Mouse (Mus musculus): ENCODE measurements around the gene Rarg. TPM values are rescaled to one million over a fixed set of nuclear protein-coding genes. Genes with fewer than 3 reads are reported as not detected.

The Rarg gene
- polyA plus RNA-seq, 1 experiment from 2014 or later = 2.8 TPM

DNA sequence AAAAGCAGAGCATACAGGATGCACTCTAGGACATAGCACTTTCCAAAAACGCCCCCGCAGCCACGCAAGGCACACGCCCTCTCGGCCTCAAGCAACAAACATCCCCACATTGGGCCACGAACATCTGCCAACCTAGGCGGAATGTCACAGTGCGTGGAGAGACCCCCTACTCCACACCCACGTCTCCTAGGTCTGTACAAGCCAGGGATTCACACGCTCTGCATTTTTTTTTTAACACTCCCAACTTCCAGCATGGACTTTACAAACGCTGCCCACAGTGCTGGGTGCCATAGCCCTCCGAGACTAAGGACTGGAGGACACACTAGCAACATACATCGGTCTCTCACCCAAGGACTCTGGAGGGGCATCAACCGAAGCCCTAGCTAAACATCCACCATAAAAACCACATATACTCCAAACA lies 11.8 kb downstream of the Rarg start:
- Histone ChIP-seq H3K36me3 (replicated peaks) (no peaks in the 10 kb centered on the region), H3K4me3 (replicated peaks) (peak overlapping the region; percentile 56), H3K9me3 (replicated peaks) (no peaks in the 10 kb centered on the region), H3K4me2 (peak overlapping the region; percentile 74), H3K9ac (peak overlapping the region; percentile 33; the same call in 1 of the 2 replicates), H3K27ac (replicated peaks) (peak overlapping the region; percentile 80), H3K27me3 (peaks cover 97% of the 10 kb centered on the region), H3K4me1 (replicated peaks) (peaks cover 48% of the 10 kb centered on the region)
- WGBS (ENCODE audit: insufficient replicate concordance) = 19% methylated on average over 14 of the region's 14 CpGs
- ATAC-seq (ENCODE audit: insufficient read depth) = no peak

DNA sequence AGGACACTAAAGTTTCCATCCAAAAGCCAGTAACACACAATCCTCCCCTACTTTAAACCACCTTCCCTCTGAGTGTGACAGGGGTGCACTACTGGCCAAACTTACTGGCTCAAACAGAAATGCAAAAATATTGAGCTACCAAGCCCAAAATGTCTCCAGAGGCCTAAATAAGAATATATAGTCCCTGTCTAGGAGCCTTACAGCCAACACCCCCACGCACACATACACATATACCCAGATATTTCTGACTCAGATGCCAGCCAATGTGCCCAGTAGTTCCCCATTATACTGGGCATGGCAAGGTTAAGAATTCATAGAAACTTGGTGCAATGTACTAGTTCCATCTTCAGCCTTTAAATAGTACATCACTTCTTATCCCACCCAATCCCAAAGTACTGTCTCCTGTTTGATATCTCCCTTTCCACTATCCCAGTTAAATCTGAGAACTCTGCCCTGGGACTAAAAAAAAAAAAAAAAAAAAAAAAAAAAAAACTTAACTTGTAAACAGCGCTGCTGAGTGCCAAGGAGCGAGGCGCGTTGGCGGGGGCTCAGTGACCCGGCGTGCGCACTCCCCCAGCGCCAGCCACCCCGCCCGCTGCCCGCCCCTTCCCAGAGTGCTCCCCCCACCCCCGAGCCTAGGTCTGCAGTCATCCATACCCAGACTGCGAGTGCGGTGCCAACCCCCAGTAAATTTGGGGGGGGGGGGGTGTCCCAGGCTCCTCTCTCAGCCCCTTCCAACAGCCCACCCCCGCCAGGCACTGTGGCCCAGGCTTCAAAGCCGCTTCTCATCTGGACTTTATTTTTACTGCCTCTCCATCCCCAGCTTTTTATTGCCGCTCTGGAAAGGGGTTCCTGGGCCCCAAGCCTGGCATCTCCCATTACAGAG lies 12.8 kb downstream of the Rarg start:
- Histone ChIP-seq H3K9me3 (replicated peaks) (no peaks in the 10 kb centered on the region), H3K4me2 (peak overlapping the region; percentile 74), H3K9ac (no peak overlapping the region), H3K4me1 (replicated peaks) (peaks cover 48% of the 10 kb centered on the region), H3K4me3 (replicated peaks) (peak overlapping the region; percentile 56), H3K36me3 (replicated peaks) (no peaks in the 10 kb centered on the region), H3K27ac (replicated peaks) (0 out of 2 replicates have a peak overlapping the region, but pooled peaks have one; percentile 60), H3K27me3 (peaks cover 94% of the 10 kb centered on the region)
- no peak for ATAC-seq (ENCODE audit: insufficient read depth)
- 39% methylated on average over 19 of the region's 19 CpGs for WGBS (ENCODE audit: insufficient replicate concordance)

DNA sequence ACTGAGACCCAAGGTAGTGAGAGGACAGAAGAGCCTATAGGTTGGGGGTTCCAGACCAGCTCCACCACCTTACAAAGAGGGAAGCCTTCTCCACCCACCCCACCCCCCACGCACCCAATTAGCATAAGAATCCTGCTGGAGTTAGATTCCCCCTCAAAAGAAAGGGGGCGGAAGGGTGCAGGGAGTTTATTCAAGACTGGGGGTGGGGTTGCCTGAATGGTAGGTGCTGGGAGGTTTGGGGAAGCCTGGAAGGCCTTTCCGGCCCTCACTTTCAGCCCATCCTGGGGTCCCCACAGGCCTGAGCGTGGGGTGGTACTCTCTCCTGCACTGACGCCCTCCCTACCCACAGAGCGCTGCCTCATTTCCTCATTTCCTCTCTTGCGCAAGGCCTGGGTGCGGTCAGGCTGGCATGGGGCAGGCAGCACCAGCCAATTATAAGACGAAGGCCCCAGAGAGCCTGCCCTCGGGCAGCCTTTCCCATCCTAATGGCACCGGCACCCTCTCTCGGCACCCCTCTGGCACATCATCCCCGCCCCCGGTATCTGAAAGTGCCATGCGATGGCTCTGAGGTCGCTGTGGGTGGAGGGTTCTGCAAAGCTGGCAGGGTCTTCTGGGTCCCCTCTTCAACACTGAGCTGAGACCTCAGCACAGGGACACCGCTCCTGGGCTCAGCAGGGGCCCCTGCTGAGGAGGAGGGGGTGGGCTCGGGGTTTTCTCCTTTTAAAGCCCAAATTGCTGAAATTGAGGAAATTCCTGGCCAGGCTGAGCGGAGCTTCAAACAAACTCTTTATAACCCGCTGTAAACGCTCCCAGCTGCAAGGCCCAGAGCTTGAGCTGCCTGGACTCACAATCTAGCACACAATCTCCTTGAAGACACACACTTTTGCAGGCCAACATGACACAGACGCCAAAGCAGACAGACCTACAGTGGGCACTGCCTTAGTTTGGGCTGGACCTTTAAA lies 13.8 kb downstream of the Rarg start:
- peaks cover 94% of the 10 kb centered on the region for H3K27me3 ChIP-seq
- peak overlapping the region; percentile 21; the same call in 1 of the 2 replicates for H3K9ac ChIP-seq

DNA sequence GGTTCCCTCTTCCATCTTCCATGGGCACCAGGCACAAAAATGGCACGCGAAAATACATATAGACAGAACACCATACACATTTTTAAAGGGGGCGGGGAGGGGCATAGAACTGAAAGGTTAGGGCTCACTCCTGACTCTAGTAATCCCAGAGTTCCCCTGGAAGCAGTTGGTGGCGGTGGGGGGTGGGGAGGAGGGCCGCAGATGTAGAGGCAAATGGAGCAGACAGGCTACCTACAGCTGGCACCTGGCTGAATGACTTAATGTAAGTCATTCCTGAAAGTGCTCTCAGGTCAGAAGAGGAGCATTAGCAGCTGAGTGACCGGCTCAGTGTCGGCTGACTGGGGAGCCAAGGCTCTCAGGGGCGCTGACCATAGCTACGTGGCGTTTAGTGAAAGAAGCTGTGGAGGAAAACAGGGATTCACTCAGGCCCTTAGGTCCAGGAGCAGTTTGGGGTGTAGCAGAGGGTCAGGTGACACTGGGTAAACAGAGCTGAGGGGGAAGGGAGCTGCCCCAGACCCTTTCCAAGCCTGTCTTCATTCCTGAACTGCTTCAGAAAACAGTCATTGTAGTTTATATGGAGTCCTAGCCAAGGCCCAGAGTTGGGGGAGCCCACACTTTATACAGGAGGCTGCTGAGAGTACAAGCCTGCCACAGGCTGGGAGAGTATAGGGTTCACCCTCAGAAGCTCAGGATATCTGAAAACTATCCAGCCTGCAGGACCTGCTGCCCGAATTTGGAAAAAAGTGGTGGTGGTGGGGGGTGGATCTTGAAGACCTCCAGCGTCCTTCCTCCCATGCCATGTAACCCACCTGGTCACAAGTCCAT lies 14.7 kb downstream of the Rarg start:
- Histone ChIP-seq H3K9me3 (replicated peaks) (no peaks in the 10 kb centered on the region), H3K36me3 (replicated peaks) (no peaks in the 10 kb centered on the region), H3K4me2 (peak overlapping the region; percentile 40), H3K27ac (replicated peaks) (no peak overlapping the region; the same call in 1 of the 2 replicates), H3K4me3 (replicated peaks) (no peak overlapping the region), H3K27me3 (peaks cover 85% of the 10 kb centered on the region), H3K9ac (no peak overlapping the region), H3K4me1 (replicated peaks) (peaks cover 43% of the 10 kb centered on the region)
- ATAC-seq (ENCODE audit: insufficient read depth) = no peak
- WGBS (ENCODE audit: insufficient replicate concordance) = 51% methylated on average over 12 of the region's 12 CpGs

More for the DNA sequence above, 13.8 kb downstream of the Rarg start:
- no peak for ATAC-seq (ENCODE audit: insufficient read depth)
- no peaks in the 10 kb centered on the region for H3K36me3 ChIP-seq (replicated peaks)
- no peak overlapping the region; the same call in 1 of the 2 replicates for H3K4me3 ChIP-seq (replicated peaks)
- H3K4me1 ChIP-seq (replicated peaks) = peaks cover 46% of the 10 kb centered on the region
- H3K27ac ChIP-seq (replicated peaks) = peak overlapping the region; percentile 60
- 13% methylated on average over 22 of the region's 22 CpGs for WGBS (ENCODE audit: insufficient replicate concordance)
- no peaks in the 10 kb centered on the region for H3K9me3 ChIP-seq (replicated peaks)
- peak overlapping the region; percentile 40 for H3K4me2 ChIP-seq

DNA sequence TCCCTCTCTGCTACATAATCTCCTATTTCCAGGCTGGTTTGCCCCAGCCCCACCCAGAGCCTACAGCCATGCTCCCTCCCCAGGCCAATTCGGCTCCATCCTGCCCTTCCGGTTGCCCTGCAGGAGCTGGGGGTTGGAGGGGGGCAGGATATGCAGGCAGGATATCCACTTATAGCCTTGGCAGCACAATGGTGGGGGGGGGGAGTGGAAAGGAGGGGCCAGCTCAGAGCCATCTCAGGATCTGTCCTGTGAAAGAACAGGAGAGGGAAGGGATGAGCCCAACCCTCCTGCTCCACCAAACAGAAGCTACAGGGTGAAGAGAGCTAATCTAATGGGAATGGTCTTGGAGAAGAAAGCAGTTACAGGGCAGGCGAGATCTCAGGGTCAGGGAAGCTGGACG lies 16.7 kb downstream of the Rarg start:
- Histone ChIP-seq H3K4me1 (replicated peaks) (peaks cover 31% of the 10 kb centered on the region), H3K36me3 (replicated peaks) (no peaks in the 10 kb centered on the region), H3K27me3 (peaks cover 70% of the 10 kb centered on the region), H3K9ac (no peak overlapping the region), H3K4me2 (no peak overlapping the region), H3K9me3 (replicated peaks) (no peaks in the 10 kb centered on the region), H3K27ac (replicated peaks) (no peak overlapping the region), H3K4me3 (replicated peaks) (no peak overlapping the region)
- peak; percentile 17; the same call in 1 of the 2 replicates for ATAC-seq (ENCODE audit: insufficient read depth)
- 66% methylated on average over 4 of the region's 4 CpGs for WGBS (ENCODE audit: insufficient replicate concordance)

DNA sequence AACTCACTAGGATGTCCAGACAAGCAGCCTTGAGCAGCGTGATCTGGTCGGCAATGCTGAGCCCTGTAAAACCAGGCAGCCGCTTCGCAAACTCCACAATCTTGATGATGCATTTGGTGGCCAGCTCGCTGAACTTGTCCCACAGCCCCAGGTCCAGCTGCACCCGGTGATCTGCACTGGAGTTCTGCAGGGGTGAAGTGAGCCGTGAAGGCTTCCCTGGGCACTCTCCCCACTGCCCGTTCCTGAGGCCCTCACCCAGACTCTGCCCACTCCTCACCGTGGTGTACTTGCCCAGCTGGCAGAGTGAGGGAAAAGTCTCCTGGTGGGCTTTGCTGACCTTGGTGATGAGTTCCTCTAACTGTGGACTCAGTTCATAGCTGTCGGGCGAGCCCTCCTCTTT lies 17.5 kb downstream of the Rarg start:
- Histone ChIP-seq H3K27me3 (peaks cover 63% of the 10 kb centered on the region), H3K9me3 (replicated peaks) (no peaks in the 10 kb centered on the region), H3K4me1 (replicated peaks) (peaks cover 31% of the 10 kb centered on the region), H3K27ac (replicated peaks) (no peak overlapping the region), H3K4me3 (replicated peaks) (no peak overlapping the region), H3K9ac (no peak overlapping the region), H3K36me3 (replicated peaks) (no peaks in the 10 kb centered on the region), H3K4me2 (no peak overlapping the region)
- ATAC-seq (ENCODE audit: insufficient read depth) = no peak
- WGBS (ENCODE audit: insufficient replicate concordance) = 54% methylated on average over 11 of the region's 11 CpGs

DNA sequence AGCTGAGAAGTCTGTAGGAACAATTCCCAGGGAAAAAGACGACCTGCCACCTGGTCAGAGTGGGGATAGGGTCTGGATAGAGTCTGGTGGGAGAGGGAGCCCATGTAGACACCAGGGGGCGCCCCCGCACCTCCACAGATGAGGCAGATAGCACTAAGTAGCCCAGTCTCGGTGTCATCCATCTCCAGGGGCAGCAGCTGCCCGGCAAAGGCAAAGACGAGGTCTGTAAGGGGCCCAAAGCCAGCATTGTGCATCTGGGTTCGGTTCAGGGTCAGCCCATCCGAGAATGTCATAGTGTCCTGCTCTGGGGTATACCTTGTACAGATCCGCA lies 18.1 kb downstream of the Rarg start:
- no peak overlapping the region for H3K9ac ChIP-seq
- no peak overlapping the region for H3K27ac ChIP-seq (replicated peaks)
- ATAC-seq (ENCODE audit: insufficient read depth) = no peak
- WGBS (ENCODE audit: insufficient replicate concordance) = 10% methylated on average over 9 of the region's 9 CpGs
- peaks cover 32% of the 10 kb centered on the region for H3K4me1 ChIP-seq (replicated peaks)
- no peak overlapping the region for H3K4me3 ChIP-seq (replicated peaks)
- peaks cover 56% of the 10 kb centered on the region for H3K27me3 ChIP-seq
- H3K36me3 ChIP-seq (replicated peaks) = no peaks in the 10 kb centered on the region
- no peaks in the 10 kb centered on the region for H3K9me3 ChIP-seq (replicated peaks)
- H3K4me2 ChIP-seq = no peak overlapping the region

DNA sequence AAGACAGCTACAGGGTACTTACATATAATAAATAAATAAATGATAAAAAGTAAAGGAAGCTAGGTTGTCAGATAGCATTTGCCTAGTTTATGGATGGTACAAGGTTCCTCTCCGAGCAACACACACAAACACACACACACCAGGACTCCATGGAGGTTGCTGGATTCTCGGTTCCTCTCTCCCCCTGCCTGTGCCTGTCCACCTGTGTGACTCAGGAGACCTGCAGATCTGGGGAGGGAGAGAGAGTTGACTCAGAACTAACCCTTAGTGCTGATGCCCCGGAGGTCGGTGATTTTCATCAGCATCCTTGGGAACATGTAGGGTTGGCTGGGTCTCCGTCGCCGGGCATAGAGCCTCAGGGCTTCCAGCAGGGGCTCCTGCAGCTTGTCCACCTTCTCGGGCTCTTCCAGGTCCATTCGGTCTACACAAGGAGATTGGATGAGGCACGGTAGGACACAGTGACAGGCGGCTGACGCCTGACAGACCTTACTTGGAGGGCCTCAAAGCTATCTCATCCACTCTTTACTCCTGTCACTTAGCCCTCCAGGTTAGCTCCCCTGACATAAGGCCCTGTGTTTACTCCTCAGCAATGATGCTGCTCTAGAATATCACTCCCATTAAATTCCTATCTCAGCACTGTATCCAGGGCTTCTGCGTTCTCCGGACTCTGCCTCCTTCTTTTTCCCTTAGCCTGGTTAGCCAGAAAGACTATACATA lies 18.6 kb downstream of the Rarg start:
- ATAC-seq (ENCODE audit: insufficient read depth) = no peak
- no peak overlapping the region for H3K9ac ChIP-seq
- no peak overlapping the region for H3K4me2 ChIP-seq
- 72% methylated on average over 14 of the region's 14 CpGs for WGBS (ENCODE audit: insufficient replicate concordance)
- H3K27me3 ChIP-seq = peaks cover 51% of the 10 kb centered on the region
- no peaks in the 10 kb centered on the region for H3K36me3 ChIP-seq (replicated peaks)
- H3K27ac ChIP-seq (replicated peaks) = no peak overlapping the region
- H3K4me3 ChIP-seq (replicated peaks) = no peak overlapping the region
- H3K4me1 ChIP-seq (replicated peaks) = peaks cover 37% of the 10 kb centered on the region
- H3K9me3 ChIP-seq (replicated peaks) = no peaks in the 10 kb centered on the region

DNA sequence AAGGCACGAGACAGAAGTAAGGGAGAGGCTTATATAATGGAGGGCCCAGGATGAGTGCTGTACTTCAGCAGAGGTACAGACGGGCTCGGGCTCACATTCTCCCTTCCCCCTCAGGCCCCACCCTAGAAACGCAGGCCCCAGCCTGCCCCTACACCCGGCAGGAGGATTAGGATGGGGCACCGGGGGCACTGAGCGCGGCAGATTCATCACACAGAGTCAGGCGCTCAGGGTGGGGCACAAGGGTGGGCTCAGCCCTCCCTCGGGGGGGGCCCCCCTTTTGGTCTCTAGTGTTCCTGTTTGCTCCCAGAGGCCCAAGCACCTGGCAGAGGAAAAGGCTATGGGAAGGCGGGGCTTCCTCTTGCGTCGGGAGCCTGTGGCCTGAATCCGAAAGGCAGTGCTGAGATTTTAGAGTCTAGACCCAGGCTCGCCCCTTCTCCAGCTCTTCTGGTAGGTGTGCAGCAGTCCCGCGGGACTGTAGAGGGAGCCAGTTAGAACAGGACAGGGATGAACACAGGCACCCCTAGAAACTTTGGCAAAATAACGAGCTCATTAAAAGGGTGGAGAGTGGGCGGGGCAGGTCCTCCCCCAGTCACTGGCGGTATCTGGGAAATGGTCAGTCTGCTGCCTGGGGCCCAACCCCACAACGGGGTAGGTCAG lies 21.8 kb downstream of the Rarg start:
- no peak for ATAC-seq (ENCODE audit: insufficient read depth)
- H3K9me3 ChIP-seq (replicated peaks) = no peaks in the 10 kb centered on the region
- H3K4me2 ChIP-seq = peak overlapping the region; percentile 46
- H3K4me3 ChIP-seq (replicated peaks) = peak overlapping the region; percentile 7
- H3K36me3 ChIP-seq (replicated peaks) = no peaks in the 10 kb centered on the region
- 21% methylated on average over 21 of the region's 21 CpGs for WGBS (ENCODE audit: insufficient replicate concordance)
- no peak overlapping the region for H3K27ac ChIP-seq (replicated peaks)
- H3K4me1 ChIP-seq (replicated peaks) = peaks cover 53% of the 10 kb centered on the region
- H3K9ac ChIP-seq = no peak overlapping the region
- peaks cover 22% of the 10 kb centered on the region for H3K27me3 ChIP-seq

DNA sequence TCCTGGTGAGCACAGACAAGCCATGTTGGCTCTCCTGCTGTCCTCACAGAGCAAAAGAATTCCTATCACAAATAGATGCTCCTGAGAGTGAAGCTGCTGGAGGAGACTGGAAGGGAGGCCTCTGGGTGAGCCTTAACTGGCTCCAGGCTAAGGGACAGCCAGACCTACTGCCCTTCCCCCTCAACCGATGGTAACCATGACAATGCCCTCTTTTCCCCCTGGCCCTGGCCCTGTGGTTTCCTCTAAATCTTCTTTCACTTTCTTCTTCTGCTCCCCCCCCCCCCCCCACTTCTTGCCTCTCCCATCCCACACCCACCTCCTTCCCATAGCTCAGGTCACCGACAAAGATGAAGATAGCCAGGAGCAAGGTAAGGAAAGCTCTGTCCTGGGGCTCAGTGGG lies 23.4 kb downstream of the Rarg start:
- H3K4me2 ChIP-seq = no peak overlapping the region
- H3K9me3 ChIP-seq (replicated peaks) = no peaks in the 10 kb centered on the region
- no peak overlapping the region for H3K4me3 ChIP-seq (replicated peaks)
- peaks cover 53% of the 10 kb centered on the region for H3K4me1 ChIP-seq (replicated peaks)
- H3K27me3 ChIP-seq = peaks cover 9% of the 10 kb centered on the region
- no peak overlapping the region for H3K27ac ChIP-seq (replicated peaks)
- no peak overlapping the region for H3K9ac ChIP-seq
- 0% methylated on average over 2 of the region's 2 CpGs for WGBS (ENCODE audit: insufficient replicate concordance)
- no peaks in the 10 kb centered on the region for H3K36me3 ChIP-seq (replicated peaks)
- no peak for ATAC-seq (ENCODE audit: insufficient read depth)
